Mouse (Mus musculus): ENCODE measurements around the gene Ulk1. TPM values are rescaled to one million over a fixed set of nuclear protein-coding genes. Genes with fewer than 3 reads are reported as not detected.

The Ulk1 gene
- polyA plus RNA-seq, 1 experiment from 2014 or later: 18.7 TPM

DNA sequence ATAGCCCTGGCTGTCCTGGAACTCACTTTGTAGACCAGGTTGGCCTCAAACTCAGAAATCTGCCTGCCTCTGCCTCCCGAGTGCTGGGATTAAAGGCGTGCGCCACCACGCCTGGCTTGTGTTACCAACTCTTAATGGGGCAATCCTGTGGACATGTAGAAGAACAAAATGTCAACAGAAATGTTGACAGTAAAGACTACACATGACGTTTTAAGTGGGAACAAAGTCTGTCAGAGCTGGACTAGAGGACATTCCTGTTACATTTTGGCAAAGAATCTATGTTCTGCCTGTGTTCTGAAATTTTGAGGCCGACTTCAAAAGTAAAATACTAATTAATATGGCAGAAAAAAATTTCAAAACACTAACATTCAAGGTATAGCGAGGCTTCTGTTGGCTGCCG is 46.0 kb downstream of the Ulk1 start:
- no peak overlapping the region for H3K4me3 ChIP-seq (ENCODE audit: low read depth, low read length)
- ATAC-seq (replicated peaks; ENCODE audit: insufficient number of reproducible peaks, low FRiP score, low TSS enrichment): no peak
- no peaks in the 10 kb centered on the region for H3K27me3 ChIP-seq (ENCODE audit: control insufficient read depth, insufficient read depth, low read length)
- no peaks in the 10 kb centered on the region for H3K9me3 ChIP-seq (replicated peaks; ENCODE audit: control insufficient read depth, low read length)
- H3K9ac ChIP-seq (ENCODE audit: low read depth, low read length): no peak overlapping the region
- H3K36me3 ChIP-seq (ENCODE audit: control insufficient read depth, insufficient read depth, low read length): no peaks in the 10 kb centered on the region; the same call in 1 of the 2 replicates
- no peak overlapping the region for H3K27ac ChIP-seq (ENCODE audit: low read depth, low read length)
- H3K4me1 ChIP-seq (ENCODE audit: control insufficient read depth, insufficient read depth, low read length): peaks cover 6% of the 10 kb centered on the region
- no peak overlapping the region for H3K4me2 ChIP-seq
- 90% methylated on average over 8 of the region's 8 CpGs for WGBS (ENCODE audit: insufficient replicate concordance)

DNA sequence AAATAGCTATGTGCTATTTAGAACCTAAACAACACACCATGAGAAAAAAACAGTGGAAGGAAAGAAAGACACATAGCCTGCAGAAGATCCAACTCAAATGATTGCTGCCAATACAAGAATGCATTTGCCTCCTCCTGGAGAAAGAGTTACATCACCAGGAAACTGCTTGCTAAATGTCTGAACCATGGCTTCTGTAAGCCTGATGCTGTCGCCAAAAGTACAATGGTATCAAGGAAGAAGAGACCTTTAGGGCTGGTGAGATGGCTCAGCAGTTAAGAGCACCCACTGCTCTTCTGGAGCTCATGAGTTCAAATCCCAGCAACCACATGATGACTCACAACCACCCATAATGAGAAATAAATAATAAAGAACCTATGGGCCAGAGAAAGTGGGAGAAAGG is 64.9 kb downstream of the Ulk1 start:
- Histone ChIP-seq H3K4me3 (ENCODE audit: low read depth, low read length) (no peak overlapping the region), H3K36me3 (ENCODE audit: control insufficient read depth, insufficient read depth, low read length) (peaks cover under 1% of the 10 kb centered on the region; the same call in 1 of the 2 replicates), H3K4me1 (ENCODE audit: control insufficient read depth, insufficient read depth, low read length) (no peaks in the 10 kb centered on the region), H3K4me2 (no peak overlapping the region), H3K9me3 (replicated peaks; ENCODE audit: control insufficient read depth, low read length) (no peaks in the 10 kb centered on the region), H3K9ac (ENCODE audit: low read depth, low read length) (no peak overlapping the region), H3K27me3 (ENCODE audit: control insufficient read depth, insufficient read depth, low read length) (no peaks in the 10 kb centered on the region), H3K27ac (ENCODE audit: low read depth, low read length) (no peak overlapping the region)
- ATAC-seq (replicated peaks; ENCODE audit: insufficient number of reproducible peaks, low FRiP score, low TSS enrichment): no peak
- 85% methylated on average over 1 of the region's 1 CpGs for WGBS (ENCODE audit: insufficient replicate concordance)

DNA sequence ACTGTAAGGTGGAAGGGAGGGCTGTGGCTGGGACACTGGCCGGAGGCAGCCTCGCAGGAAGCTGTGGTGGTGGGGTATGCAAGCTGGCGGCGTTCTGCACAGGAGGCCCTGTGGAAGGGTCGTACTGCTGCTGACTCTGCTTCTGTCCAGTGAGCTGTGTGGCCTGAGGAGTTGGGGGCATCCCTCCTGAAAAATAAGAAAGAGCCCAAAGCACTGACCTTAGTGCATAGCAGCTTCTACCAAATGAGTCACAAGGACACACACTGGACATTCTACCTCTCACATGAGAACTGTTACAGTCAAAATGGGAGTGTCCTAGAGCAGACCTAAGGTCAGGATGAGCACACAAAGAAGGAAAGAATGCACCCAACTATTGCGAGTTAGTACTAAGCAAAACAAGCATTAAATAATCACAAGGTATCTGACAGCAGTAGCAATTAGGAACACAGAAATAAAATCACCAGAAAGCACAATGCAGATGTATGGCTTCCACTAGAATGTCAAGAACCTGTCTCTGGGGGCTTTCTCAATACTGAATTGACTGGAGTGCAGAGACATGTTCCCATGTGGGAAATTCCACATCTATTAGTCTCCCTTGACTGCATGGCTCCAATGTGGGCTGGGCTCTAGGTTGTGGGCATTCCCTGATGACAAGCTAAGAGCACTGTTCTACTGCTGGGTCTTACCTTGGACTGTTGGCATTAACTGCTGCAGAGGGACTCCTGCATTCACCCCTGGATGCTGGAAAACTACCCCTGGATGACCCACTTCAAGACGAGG is 70.2 kb downstream of the Ulk1 start:
- H3K27ac ChIP-seq (ENCODE audit: low read depth, low read length): no peak overlapping the region
- no peak overlapping the region for H3K4me3 ChIP-seq (ENCODE audit: low read depth, low read length)
- 89% methylated on average over 7 of the region's 7 CpGs for WGBS (ENCODE audit: insufficient replicate concordance)
- H3K9ac ChIP-seq (ENCODE audit: low read depth, low read length): no peak overlapping the region
- no peak for ATAC-seq (replicated peaks; ENCODE audit: insufficient number of reproducible peaks, low FRiP score, low TSS enrichment)
- peaks cover 16% of the 10 kb centered on the region for H3K36me3 ChIP-seq (ENCODE audit: control insufficient read depth, insufficient read depth, low read length)
- H3K4me1 ChIP-seq (ENCODE audit: control insufficient read depth, insufficient read depth, low read length): no peaks in the 10 kb centered on the region
- H3K9me3 ChIP-seq (replicated peaks; ENCODE audit: control insufficient read depth, low read length): no peaks in the 10 kb centered on the region
- no peak overlapping the region for H3K4me2 ChIP-seq
- no peaks in the 10 kb centered on the region for H3K27me3 ChIP-seq (ENCODE audit: control insufficient read depth, insufficient read depth, low read length)

DNA sequence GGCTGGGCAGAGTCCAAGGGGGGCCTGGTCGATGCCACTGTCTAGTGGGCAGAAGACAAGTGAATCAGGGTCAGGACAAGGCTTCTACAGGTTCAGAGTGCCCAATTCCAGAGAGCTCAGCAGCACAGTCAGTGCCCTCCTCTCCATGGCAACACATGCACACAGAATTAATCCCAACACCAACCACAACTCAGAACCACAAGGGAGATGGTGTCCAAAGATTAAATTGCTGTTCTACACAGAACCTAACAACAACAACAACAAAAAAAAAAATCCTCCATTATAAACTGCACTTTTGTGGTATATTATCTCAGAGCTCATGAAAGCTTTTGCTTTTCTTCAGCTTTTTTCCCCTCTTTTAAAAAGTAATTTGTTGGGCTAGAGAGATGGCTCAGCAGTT is 74.3 kb downstream of the Ulk1 start:
- no peak for ATAC-seq (replicated peaks; ENCODE audit: insufficient number of reproducible peaks, low FRiP score, low TSS enrichment)
- H3K9me3 ChIP-seq (replicated peaks; ENCODE audit: control insufficient read depth, low read length): no peaks in the 10 kb centered on the region
- 83% methylated on average over 1 of the region's 1 CpGs for WGBS (ENCODE audit: insufficient replicate concordance)
- no peaks in the 10 kb centered on the region for H3K27me3 ChIP-seq (ENCODE audit: control insufficient read depth, insufficient read depth, low read length)
- H3K36me3 ChIP-seq (ENCODE audit: control insufficient read depth, insufficient read depth, low read length): peaks cover 36% of the 10 kb centered on the region
- H3K4me2 ChIP-seq: no peak overlapping the region
- no peaks in the 10 kb centered on the region for H3K4me1 ChIP-seq (ENCODE audit: control insufficient read depth, insufficient read depth, low read length)
- H3K4me3 ChIP-seq (ENCODE audit: low read depth, low read length): no peak overlapping the region
- H3K27ac ChIP-seq (ENCODE audit: low read depth, low read length): no peak overlapping the region
- no peak overlapping the region for H3K9ac ChIP-seq (ENCODE audit: low read depth, low read length)

Other genes starting within 250 kb of the Ulk1 start
- gene Noc4l, start 156.7 kb downstream of the Ulk1 start, polyA plus RNA-seq (2014; fragmentation: Nextera tagmentation; extraction: Ambion mirVana): 35.8 and 41.7 TPM in 2 replicates
- gene Ddx51, start 156.6 kb downstream of the Ulk1 start, polyA plus RNA-seq (2014; fragmentation: Nextera tagmentation; extraction: Ambion mirVana): 18.0 and 22.0 TPM in 2 replicates
- gene Ep400, start 39.4 kb downstream of the Ulk1 start, polyA plus RNA-seq (2014; fragmentation: Nextera tagmentation; extraction: Ambion mirVana): 29.2 and 30.4 TPM in 2 replicates
- 19.6 and 23.2 TPM in 2 replicates for gene Pus1, start 29.4 kb downstream of the Ulk1 start, polyA plus RNA-seq (2014; fragmentation: Nextera tagmentation; extraction: Ambion mirVana)
- 30.2 and 32.6 TPM in 2 replicates for gene Hscb, start 29.7 kb upstream of the Ulk1 start, polyA plus RNA-seq (2014; fragmentation: Nextera tagmentation; extraction: Ambion mirVana)
- 20.9 and 27.1 TPM in 2 replicates for gene Chek2, start 29.9 kb upstream of the Ulk1 start, polyA plus RNA-seq (2014; fragmentation: Nextera tagmentation; extraction: Ambion mirVana)
- 8.1 and 9.4 TPM in 2 replicates for gene Ttc28, start 69.7 kb upstream of the Ulk1 start, polyA plus RNA-seq (2014; fragmentation: Nextera tagmentation; extraction: Ambion mirVana)

All from heart, embryonic 11.5 days (tissue).